Mouse (Mus musculus) right cerebral cortex, adult 2 months (tissue): ENCODE results near the gene Serpina9.

Experiments used
- DNase-seq, 2 experiments: peaks; one replicate each; pipeline ENCODE4 v3.0.0; 2021 to 2022; ENCODE audit warnings: low spot score in 2 of 2

The Serpina9 gene

GRCm38 (mm10) chr12:104013620-104014019 lies at the start of gene Serpina9:
Serpina9 (minus strand) TSS chr12:104013755.
- DNase-seq: no peak

DNA sequence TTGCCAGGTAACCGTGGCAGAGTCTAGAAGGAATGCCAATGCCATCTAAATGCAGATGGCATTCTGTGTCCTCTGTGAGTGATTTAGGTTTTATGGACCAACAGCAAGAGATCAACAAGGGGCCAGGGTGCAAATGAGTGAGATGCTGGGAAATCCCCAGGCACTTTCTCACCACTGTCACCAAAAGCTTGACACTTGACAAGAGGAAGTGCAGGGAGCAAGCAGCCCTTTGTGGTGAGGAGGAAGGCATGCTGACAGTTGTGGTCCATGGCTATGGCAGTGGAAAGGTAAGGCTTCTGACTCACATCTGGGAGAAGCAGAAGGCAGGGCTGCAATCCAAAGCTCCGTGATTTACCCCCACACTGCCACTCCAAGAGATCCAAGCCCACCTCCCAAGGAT lies 48.3 kb upstream of the Serpina9 start:
- no peak for DNase-seq

DNA sequence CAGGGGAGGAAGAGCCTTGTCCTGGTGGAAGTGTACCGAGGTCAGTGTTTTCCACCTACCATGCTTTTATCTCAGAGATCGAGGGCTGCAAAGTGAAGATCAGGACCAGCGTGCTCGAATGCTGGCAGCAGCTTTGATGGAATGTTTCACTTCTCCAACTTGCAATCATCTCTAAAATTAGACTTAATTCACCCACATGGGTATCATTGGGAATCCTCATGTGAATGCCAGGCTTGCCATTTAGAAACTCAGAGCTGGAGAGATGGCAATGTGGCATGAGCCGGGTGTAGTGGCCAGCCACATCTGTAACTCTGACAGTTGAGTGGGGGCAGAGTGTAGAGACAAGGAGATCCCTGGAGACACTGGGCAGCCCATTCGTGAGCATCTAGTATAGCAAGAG lies 46.6 kb upstream of the Serpina9 start:
- peak in 1 of 2 experiments; percentile 42 for DNase-seq

DNA sequence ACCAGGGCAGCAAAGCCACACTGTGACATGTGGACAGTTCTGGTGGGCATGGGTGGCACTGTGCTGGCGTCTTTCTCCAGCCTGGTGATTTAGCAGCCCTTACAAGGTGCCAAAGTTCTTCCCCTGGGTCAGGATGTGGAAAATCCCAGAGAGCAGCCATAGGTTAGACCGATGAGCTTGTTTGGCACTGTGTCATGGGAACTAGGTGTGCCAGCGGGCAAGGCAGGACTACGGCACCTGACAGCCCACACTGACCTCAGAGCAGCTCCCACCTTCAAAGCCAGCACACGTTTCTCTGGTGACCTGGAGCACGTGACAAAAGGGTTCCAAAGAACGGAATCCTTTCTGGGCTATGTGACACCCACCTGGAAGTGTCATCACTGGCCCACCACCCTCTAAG lies 44.0 kb upstream of the Serpina9 start:
- DNase-seq: no peak

DNA sequence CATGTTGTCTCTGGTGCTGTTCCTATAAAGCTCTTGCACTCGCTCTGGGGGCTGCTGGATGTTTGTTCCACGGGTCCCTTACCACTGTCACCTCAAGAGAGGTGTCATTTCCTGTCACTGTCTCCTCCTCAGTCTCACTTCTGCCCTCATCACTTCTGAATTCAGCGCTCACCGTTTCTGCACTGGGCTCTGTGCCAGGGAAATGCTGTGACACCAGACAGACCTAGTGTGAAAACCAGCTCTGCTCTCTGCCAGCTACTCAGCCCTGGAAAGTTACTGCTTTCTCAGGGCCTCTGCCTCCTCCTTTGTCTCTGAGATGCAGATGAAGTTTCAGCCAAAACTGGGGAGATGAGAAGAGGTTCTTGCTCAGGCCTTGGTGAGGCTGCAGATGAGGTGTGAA lies 43.5 kb upstream of the Serpina9 start:
- peak; percentile 68 to 77 for DNase-seq

DNA sequence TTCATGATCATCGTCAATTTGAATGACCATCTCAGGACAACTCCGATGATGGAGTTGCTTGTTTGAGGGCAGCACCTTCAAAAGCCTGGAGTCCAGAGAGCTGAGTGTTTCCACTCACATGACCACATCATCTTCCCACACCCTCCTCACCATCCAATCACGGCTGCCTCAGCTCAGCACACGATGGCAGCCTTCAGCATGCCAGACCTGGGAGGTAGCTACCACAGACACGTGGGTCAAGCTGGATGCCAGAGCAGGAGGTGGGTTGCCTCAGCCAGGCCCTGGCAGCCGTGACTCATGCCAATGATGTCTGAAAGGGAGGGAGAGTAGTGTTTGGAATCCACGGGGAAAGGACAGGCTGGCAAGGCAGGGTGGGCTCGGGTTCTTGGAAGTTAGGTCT lies 42.2 kb upstream of the Serpina9 start:
- no peak for DNase-seq

DNA sequence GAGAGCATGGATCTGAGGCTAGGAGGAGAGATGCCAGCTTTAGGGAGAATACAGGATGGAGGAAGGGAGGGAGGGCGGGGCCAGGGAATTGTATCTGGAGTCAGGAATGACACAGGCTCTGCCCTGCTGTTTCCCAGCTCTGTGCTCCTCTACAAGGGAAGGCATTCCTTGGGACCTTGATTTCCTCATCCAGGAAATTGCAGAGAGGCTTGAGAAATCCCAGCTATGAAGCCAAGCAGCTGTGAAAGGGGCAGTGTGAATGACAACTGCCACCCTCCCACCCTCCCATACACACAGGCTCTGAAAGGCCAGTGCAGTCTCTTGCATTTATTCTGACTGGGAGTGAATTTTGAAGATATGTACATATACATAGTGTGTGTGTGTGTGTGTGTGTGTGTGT lies 40.4 kb upstream of the Serpina9 start:
- no peak for DNase-seq

DNA sequence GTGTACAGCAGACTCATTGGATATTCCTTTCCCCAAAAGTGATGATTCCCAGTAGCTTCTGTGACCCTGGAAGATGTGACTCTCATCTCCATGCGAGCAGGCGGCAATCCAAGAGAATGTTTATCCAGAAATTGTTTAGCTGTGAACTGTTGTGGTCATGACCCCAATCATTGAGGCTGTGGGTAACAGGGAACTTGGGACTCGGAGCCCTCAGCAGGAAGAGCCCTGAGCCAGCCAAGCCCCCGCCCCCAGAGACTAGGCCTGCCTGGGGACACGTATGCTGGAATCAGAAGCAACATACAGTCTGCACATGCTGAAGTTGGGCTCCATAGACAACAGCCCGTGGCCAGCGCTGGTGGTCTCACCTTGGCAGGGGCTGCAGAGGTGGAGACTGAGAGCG lies 32.2 kb upstream of the Serpina9 start:
- no peak for DNase-seq

GRCm38 (mm10) chr12:104044343-104044742 lies 30.8 kb upstream of the Serpina9 start, which contains the start of gene Serpina12:
Serpina12 (minus strand) TSS chr12:104044443.
- no peak for DNase-seq

DNA sequence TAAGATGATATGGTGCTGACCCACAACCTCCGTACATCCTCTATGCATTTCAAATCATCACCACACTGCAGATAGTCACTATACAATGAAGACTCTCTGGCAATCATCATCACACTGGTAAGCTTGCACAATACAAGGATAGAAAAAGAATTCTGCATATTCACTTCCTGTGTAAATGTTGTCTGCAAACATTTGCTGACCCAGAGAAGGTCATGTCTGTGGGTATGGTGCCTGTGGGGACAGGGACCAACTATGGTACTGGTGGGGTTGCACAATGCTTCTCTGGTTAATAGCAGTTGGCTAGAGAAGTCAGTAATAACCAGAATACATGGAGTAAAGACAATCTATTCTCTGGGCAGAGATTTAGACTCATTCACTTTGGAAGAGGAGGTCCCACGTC lies 29.2 kb upstream of the Serpina9 start:
- DNase-seq: no peak

GRCm38 (mm10) chr12:104041401-104041800 lies 27.8 kb upstream of the Serpina9 start:
- no peak for DNase-seq

DNA sequence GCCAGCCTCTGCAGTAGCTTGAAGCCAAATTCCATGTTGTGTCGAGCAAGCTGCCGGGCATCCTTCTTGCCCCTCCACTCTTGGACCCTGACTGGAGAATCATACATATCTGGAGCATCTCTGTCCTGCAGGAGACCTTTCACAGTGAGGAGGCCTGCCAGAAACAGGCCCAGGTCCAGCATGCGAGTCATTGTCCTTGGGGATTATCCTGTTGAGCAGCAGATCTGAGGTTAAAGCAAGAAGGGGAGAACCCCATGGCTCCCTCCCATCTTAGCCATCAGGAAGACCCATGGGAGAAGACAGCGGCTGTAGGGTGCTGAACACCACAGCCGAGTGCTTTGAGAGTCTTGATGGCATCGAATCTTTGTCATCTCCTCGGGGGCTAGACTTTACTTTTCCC lies 24.6 kb upstream of the Serpina9 start:
- no peak for DNase-seq

GRCm38 (mm10) chr12:104033752-104034151 lies 20.2 kb upstream of the Serpina9 start:
- DNase-seq: no peak

DNA sequence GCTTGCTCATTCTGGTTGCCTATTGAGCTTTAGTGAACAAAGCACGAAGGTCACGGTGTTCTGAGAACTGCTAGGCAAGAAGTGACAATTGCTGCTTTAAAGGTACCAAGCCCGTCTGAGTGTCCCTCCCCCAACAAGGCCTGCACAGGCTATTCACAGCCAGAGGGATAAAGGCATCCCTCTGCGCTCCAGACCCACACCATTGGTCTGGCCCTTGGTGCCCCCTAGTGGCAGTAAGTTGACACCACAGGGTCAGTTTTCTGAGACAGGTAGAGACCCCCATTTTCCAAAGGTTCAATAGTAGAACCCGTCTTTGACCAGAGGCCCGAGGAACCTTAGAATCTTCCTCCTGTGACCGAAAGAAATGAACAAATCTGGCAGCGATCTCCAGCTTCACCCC lies 16.4 kb upstream of the Serpina9 start:
- DNase-seq: no peak

- DNase-seq: no peak
Observed at GRCm38 (mm10) chr12:104015280-104015679, 1.7 kb upstream of the Serpina9 start.

GRCm38 (mm10) chr12:104004689-104005088 lies 8.9 kb downstream of the Serpina9 start:
- no peak for DNase-seq

GRCm38 (mm10) chr12:104003238-104003612 lies 10.3 kb downstream of the Serpina9 start:
- DNase-seq: peak in 1 of 2 experiments; percentile 29

- no peak for DNase-seq
Observed at GRCm38 (mm10) chr12:104002569-104003237, 10.9 kb downstream of the Serpina9 start.

DNA sequence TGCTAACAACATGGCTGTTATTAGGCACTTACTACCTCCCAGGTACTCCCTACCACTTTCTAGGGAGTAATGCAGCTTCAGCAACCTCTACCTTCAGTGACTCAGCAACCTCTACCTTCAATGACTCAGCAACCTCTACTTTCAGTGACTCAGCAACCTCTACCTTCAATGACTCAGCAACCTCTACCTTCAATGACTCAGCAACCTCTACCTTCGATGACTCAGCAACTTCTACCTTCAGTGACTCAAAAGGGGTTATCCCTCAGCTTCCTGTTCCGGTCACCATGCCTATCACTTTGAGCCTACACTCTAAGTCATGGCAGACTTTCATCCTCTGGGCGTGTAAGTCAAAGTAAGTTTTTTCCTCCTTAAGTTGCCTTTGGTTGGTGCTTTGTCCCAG lies 13.0 kb downstream of the Serpina9 start:
- no peak for DNase-seq

DNA sequence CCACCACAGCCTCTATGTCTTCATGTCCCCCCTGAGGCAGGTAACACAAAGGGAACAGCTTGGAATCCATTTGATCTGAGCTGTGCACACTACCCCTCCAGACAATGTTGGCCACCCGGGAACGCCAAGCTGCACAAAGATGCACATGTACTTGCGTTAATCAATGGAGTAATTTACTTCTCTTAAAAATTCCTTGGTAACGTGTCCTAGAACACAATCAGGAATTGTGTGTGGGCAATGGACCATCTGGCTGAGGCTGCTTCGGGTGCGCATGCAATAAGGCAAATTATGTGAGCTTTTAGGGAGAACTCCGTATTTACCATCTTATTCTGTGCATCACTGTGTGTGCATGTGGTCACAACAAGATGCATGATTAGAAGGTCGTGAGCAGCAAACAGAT lies 13.9 kb downstream of the Serpina9 start:
- peak; percentile 64 to 68 for DNase-seq

- no peak for DNase-seq
Observed at GRCm38 (mm10) chr12:103996513-103996912, 17.0 kb downstream of the Serpina9 start.

- peak; percentile 92 to 94 for DNase-seq
Observed at GRCm38 (mm10) chr12:103995292-103996072, 18.1 kb downstream of the Serpina9 start.

DNA sequence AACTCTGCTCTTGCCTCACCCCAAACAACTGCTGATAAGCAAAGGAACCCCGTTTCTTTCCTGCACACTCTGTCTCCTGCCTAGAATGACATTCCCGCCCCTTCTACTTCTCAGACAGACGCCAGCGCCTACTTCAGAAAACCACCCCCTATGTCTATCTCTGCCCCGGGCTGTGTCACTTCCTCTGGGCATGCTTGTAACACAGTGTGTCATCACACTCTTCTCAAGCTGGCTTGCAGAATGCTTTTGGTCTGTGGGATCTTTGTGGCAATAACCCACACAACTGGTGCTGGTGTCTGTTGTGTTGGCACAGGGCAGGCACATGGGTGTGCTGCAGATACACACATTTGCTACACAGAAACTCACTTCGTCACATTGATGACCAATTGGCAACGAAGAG lies 20.6 kb downstream of the Serpina9 start:
- peak; percentile 38 to 45 for DNase-seq
